Mouse (Mus musculus) E14TG2a.4 (cell line): ENCODE measurements around the gene Myo16.

Experiments
- H3K27me3 ChIP-seq: 2 replicates; pipeline ENCODE4 v1.6.1; 2014; ENCODE audit warnings: low read length, control low read depth; ENCODE audit not compliant: insufficient read depth
- H3K36me3 ChIP-seq: 2 replicates; pipeline ENCODE4 v1.6.1; 2014; ENCODE audit warnings: low read length, control low read depth; ENCODE audit not compliant: insufficient read depth
- H3K4me1 ChIP-seq: replicated peaks from 2 replicates; pipeline ENCODE4 v1.6.1; 2014; ENCODE audit warnings: low read depth, low read length, control low read depth
- H3K4me3 ChIP-seq: replicated peaks from 2 replicates; pipeline ENCODE4 v1.5.1; 2014; ENCODE audit warnings: mild to moderate bottlenecking, low read length
- H3K9me3 ChIP-seq: 2 replicates; pipeline ENCODE4 v1.6.1; 2014; ENCODE audit warnings: low read length, control low read depth
- CTCF ChIP-seq: conservative IDR thresholded peaks from 2 replicates; pipeline ENCODE4 v1.5.1; 2014; ENCODE audit warnings: low read length
- NANOG ChIP-seq: IDR thresholded peaks from 2 replicates; pipeline ENCODE4 v1.6.1; 2014; ENCODE audit warnings: borderline replicate concordance, low read length, mixed read lengths
- POU5F1 ChIP-seq: IDR thresholded peaks from 2 replicates; pipeline ENCODE4 v1.6.1; 2014; ENCODE audit warnings: low read length, borderline replicate concordance

Gene Myo16

DNA sequence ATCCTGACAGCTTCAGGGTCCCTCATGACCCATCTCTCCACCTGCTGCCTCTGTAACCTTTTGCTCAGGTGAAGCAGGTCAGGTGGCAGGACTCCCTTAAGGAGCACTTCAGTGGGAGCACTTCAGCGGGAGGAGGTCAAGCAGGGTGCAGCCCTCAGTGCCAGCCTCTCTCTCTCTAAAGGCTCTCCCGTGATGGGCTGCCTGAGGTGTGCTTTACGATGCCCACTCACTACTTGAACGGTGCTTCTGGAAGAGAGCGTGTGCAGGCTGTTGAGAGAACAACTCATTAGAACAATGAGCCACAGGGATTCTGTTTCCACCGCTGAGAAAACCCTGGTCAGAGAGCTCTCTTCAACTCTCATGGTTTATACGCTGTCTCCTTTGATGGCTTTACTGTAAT lies 241.4 kb downstream of the Myo16 start:
- Histone ChIP-seq H3K4me1 (no peaks in the 10 kb centered on the region), H3K27me3 (no peaks in the 10 kb centered on the region), H3K9me3 (no peaks in the 10 kb centered on the region), H3K4me3 (no peak overlapping the region), H3K36me3 (no peaks in the 10 kb centered on the region)
- no peak for TF ChIP-seq POU5F1
- no peak for TF ChIP-seq CTCF
- no peak for TF ChIP-seq NANOG

- Histone ChIP-seq H3K27me3 (no peaks in the 10 kb centered on the region), H3K4me3 (no peak overlapping the region), H3K9me3 (no peaks in the 10 kb centered on the region), H3K4me1 (no peaks in the 10 kb centered on the region), H3K36me3 (no peaks in the 10 kb centered on the region)
- peak; percentile 60 for TF ChIP-seq CTCF
- TF ChIP-seq POU5F1: no peak
Measured at GRCm38 (mm10) chr8:10402606-10403005, 248.9 kb downstream of the Myo16 start.

- H3K4me3 ChIP-seq: no peak overlapping the region
- H3K27me3 ChIP-seq: no peaks in the 10 kb centered on the region
- no peaks in the 10 kb centered on the region for H3K9me3 ChIP-seq
- no peaks in the 10 kb centered on the region for H3K36me3 ChIP-seq
- peak; percentile 66 for TF ChIP-seq CTCF
- TF ChIP-seq NANOG: no peak
- no peaks in the 10 kb centered on the region for H3K4me1 ChIP-seq
Measured at GRCm38 (mm10) chr8:10405469-10405868, 251.8 kb downstream of the Myo16 start.

DNA sequence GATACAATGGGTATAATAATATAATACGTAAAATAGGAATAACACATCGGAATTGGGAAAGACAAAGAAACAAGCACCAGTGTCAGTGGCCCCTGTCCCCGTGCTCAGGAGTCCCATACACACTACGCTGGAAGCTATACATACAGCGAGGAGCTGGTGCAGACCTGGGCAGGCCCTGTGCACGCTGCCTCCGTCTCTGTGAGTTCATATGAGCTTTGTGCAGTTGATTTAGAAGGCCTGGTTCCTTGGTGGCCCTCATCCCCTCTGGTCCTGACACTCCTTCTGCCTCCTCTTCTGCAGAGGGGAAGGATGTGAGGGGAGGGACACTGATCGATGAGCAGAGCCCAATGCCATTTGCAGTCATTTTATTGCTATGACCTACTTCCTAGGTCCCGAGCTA lies 255.3 kb downstream of the Myo16 start:
- Histone ChIP-seq H3K9me3 (no peaks in the 10 kb centered on the region), H3K4me3 (no peak overlapping the region), H3K4me1 (no peaks in the 10 kb centered on the region), H3K36me3 (no peaks in the 10 kb centered on the region), H3K27me3 (no peaks in the 10 kb centered on the region)
- TF ChIP-seq NANOG: no peak
- TF ChIP-seq CTCF: no peak
- TF ChIP-seq POU5F1: no peak

DNA sequence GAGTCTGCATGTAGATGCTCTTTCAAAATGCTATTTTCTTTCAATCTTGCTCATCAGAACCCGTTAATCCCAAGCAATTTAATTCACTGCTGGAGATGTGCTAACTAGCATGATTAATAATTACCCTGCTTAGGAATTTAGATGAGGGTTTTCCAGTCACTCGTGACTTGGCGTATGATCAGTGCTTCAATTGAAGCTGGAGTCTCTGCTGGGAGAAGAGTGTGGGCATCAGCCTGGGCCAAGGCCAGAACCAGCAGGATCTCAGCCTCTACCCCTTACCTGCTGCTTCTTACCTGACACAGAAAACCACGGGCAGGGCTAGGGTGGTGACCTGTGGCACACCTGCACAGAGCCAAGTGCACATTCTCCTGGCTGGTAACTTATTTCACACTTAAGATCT lies 257.8 kb downstream of the Myo16 start:
- no peaks in the 10 kb centered on the region for H3K4me1 ChIP-seq
- H3K36me3 ChIP-seq: no peaks in the 10 kb centered on the region
- H3K9me3 ChIP-seq: no peaks in the 10 kb centered on the region
- TF ChIP-seq POU5F1: no peak
- TF ChIP-seq NANOG: no peak
- TF ChIP-seq CTCF: no peak
- no peak overlapping the region for H3K4me3 ChIP-seq
- no peaks in the 10 kb centered on the region for H3K27me3 ChIP-seq

GRCm38 (mm10) chr8:10413881-10414280 lies 260.2 kb downstream of the Myo16 start:
- Histone ChIP-seq H3K4me3 (no peak overlapping the region), H3K27me3 (0 out of 2 replicates have a peak, but pooled peaks cover 6% of the 10 kb centered on the region), H3K9me3 (no peaks in the 10 kb centered on the region), H3K4me1 (no peaks in the 10 kb centered on the region), H3K36me3 (no peaks in the 10 kb centered on the region)
- no peak for TF ChIP-seq CTCF
- TF ChIP-seq NANOG: no peak
- TF ChIP-seq POU5F1: no peak

DNA sequence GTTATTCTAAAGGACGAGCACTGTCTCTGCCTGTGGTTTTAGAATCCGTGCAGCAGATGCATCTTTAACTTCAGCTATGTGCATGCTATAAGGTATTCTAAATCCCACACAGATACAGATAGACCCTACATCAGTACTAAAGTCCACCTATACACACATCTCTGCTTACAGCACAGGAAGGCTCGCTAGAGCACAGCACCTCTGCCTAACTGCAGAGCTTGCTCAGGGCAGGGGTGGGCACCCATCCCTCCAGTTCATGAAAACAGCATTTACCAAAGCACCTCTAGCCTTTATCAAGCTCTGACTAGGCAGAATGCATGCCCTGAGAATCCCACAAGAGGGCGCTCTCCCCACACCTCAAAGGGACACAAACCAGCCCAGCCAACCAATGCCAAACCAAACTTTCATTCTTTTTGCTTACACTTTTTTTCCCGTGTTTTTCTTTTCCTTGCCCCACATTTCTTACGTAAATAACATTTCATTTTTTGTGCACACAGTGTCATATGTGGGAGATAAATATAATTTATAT lies 261.0 kb downstream of the Myo16 start:
- Histone ChIP-seq H3K4me3 (no peak overlapping the region), H3K36me3 (no peaks in the 10 kb centered on the region), H3K9me3 (no peaks in the 10 kb centered on the region), H3K27me3 (0 out of 2 replicates have a peak, but pooled peaks cover 8% of the 10 kb centered on the region), H3K4me1 (no peaks in the 10 kb centered on the region)
- TF ChIP-seq NANOG: no peak
- TF ChIP-seq POU5F1: no peak
- peak; percentile 87 for TF ChIP-seq CTCF

GRCm38 (mm10) chr8:10415288-10415687 lies 261.6 kb downstream of the Myo16 start:
- H3K36me3 ChIP-seq: no peaks in the 10 kb centered on the region
- no peak overlapping the region for H3K4me3 ChIP-seq

GRCm38 (mm10) chr8:10415885-10416284 lies 262.2 kb downstream of the Myo16 start:
- H3K4me1 ChIP-seq: peaks cover 3% of the 10 kb centered on the region
- no peak overlapping the region for H3K4me3 ChIP-seq
- no peaks in the 10 kb centered on the region for H3K36me3 ChIP-seq
- TF ChIP-seq CTCF: no peak
- no peak for TF ChIP-seq POU5F1
- no peak for TF ChIP-seq NANOG
- H3K9me3 ChIP-seq: no peaks in the 10 kb centered on the region
- H3K27me3 ChIP-seq: 0 out of 2 replicates have a peak, but pooled peaks cover 8% of the 10 kb centered on the region

More at GRCm38 (mm10) chr8:10415288-10415687, 261.6 kb downstream of the Myo16 start:
- TF ChIP-seq NANOG: no peak
- TF ChIP-seq POU5F1: no peak
- no peak for TF ChIP-seq CTCF
- Histone ChIP-seq H3K27me3 (0 out of 2 replicates have a peak, but pooled peaks cover 8% of the 10 kb centered on the region), H3K9me3 (no peaks in the 10 kb centered on the region), H3K4me1 (no peaks in the 10 kb centered on the region)
